Mouse (Mus musculus) MEL (cell line): Measurements from ENCODE around the gene AU040320. TPM values are rescaled to one million over a fixed set of nuclear protein-coding genes. Genes with fewer than 3 reads are reported as not detected.

Source experiments
- DNase-seq: peaks from one replicate; pipeline ENCODE4 v3.0.0; 2011; ENCODE audit warnings: low read depth, low spot score
- H3K27ac ChIP-seq: 2 replicates; pipeline ENCODE4 v1.5.1; 2012; ENCODE audit warnings: low read depth, mild to moderate bottlenecking, control low read depth, low read length, moderate library complexity; ENCODE audit not compliant: control insufficient read depth
- H3K27me3 ChIP-seq, 2 experiments: fragments of 150-350 bp in 1 of 2; sonication (generic) in 1 of 2; 2 replicates each; pipeline ENCODE4 v1.6.1; 2012; ENCODE audit warnings: low read length in 2 of 2, mild to moderate bottlenecking in 2 of 2, improper control_type of control experiment in 1 of 2, moderate library complexity in 1 of 2; ENCODE audit not compliant: insufficient read depth in 2 of 2, control insufficient read depth in 1 of 2
- H3K36me3 ChIP-seq, 2 experiments: 2 replicates each; pipeline ENCODE4 v1.6.1; 2012 to 2014; ENCODE audit warnings: low read length in 2 of 2, improper control_type of control experiment in 1 of 2, inconsistent platforms in 1 of 2, mild to moderate bottlenecking in 1 of 2; ENCODE audit not compliant: insufficient read depth in 2 of 2, control insufficient read depth in 1 of 2
- H3K4me1 ChIP-seq, 2 experiments: fragments of 150-350 bp in 1 of 2; sonication (generic) in 1 of 2; 2 replicates each; pipeline ENCODE4 v1.6.1; 2012; ENCODE audit warnings: low read length in 2 of 2, improper control_type of control experiment in 1 of 2, mild to moderate bottlenecking in 1 of 2; ENCODE audit not compliant: insufficient read depth in 2 of 2, control insufficient read depth in 1 of 2
- H3K4me3 ChIP-seq, 2 experiments: fragments of 150-350 bp in 1 of 2; sonication (generic) in 1 of 2; 2 replicates each; pipeline ENCODE4 v1.5.1; 2012; ENCODE audit warnings: low read depth in 2 of 2, low read length in 2 of 2, mild to moderate bottlenecking in 2 of 2, moderate library complexity in 2 of 2, control low read depth in 1 of 2, improper control_type of control experiment in 1 of 2; ENCODE audit not compliant: control insufficient read depth in 1 of 2, insufficient read depth in 1 of 2
- H3K79me2 ChIP-seq: 2 replicates; pipeline ENCODE4 v1.6.1; 2012; ENCODE audit warnings: mild to moderate bottlenecking, low read length, moderate library complexity; ENCODE audit not compliant: control insufficient read depth, poor library complexity, insufficient read depth
- H3K9ac ChIP-seq: 2 replicates; pipeline ENCODE4 v1.6.1; 2012; ENCODE audit warnings: low read depth, mild to moderate bottlenecking, control low read depth, low read length, moderate library complexity; ENCODE audit not compliant: control insufficient read depth, poor library complexity, severe bottlenecking
- H3K9me3 ChIP-seq: fragments of 150-350 bp; sonication (generic); replicated peaks from 2 replicates; pipeline ENCODE4 v1.6.1; 2012; ENCODE audit warnings: mild to moderate bottlenecking, low read length, improper control_type of control experiment, moderate library complexity; ENCODE audit not compliant: insufficient read depth
- BHLHE40 ChIP-seq: IDR thresholded peaks from 2 replicates; pipeline ENCODE4 v1.6.1; 2012; ENCODE audit warnings: low read depth, mild to moderate bottlenecking, inconsistent platforms, low read length, improper control_type of control experiment, borderline replicate concordance
- CHD1 ChIP-seq: IDR thresholded peaks from 2 replicates; pipeline ENCODE4 v1.6.1; 2012; ENCODE audit warnings: low read depth, mild to moderate bottlenecking, inconsistent platforms, low read length, improper control_type of control experiment
- CTCF ChIP-seq, 3 experiments: IDR thresholded peaks in 2 of 3; conservative IDR thresholded peaks in 1 of 3; 2 replicates each; pipeline ENCODE4 v1.5.1; 2011 to 2012; ENCODE audit warnings: low read length in 3 of 3, low read depth in 2 of 3, mild to moderate bottlenecking in 2 of 3, improper control_type of control experiment in 1 of 3, inconsistent platforms in 1 of 3, mixed read lengths in 1 of 3, moderate library complexity in 1 of 3; ENCODE audit not compliant: control insufficient read depth in 1 of 3, insufficient read depth in 1 of 3, poor library complexity in 1 of 3, severe bottlenecking in 1 of 3
- E2F4 ChIP-seq: IDR thresholded peaks from 2 replicates; pipeline ENCODE4 v1.6.1; 2011; ENCODE audit warnings: low read depth, low read length, improper control_type of control experiment, borderline replicate concordance
- ELF1 ChIP-seq: IDR thresholded peaks from 2 replicates; pipeline ENCODE4 v1.6.1; 2014; ENCODE audit warnings: low read depth, mild to moderate bottlenecking, inconsistent platforms, low read length, improper control_type of control experiment, moderate library complexity
- ETS1 ChIP-seq: IDR thresholded peaks from 2 replicates; pipeline ENCODE4 v1.6.1; 2012; ENCODE audit warnings: low read depth, mild to moderate bottlenecking, inconsistent platforms, low read length, improper control_type of control experiment, moderate library complexity
- GABPA ChIP-seq: IDR thresholded peaks from 2 replicates; pipeline ENCODE4 v1.6.1; 2012; ENCODE audit warnings: low read depth, mild to moderate bottlenecking, inconsistent platforms, low read length, improper control_type of control experiment, moderate library complexity
- GATA1 ChIP-seq: IDR thresholded peaks from 2 replicates; pipeline ENCODE4 v1.6.1; 2011; ENCODE audit warnings: low read depth, low read length, improper control_type of control experiment
- HCFC1 ChIP-seq: IDR thresholded peaks from 2 replicates; pipeline ENCODE4 v1.6.1; 2012; ENCODE audit warnings: low read depth, mild to moderate bottlenecking, inconsistent platforms, low read length, improper control_type of control experiment, moderate library complexity
- JUND ChIP-seq: IDR thresholded peaks from 2 replicates; pipeline ENCODE4 v1.6.1; 2011; ENCODE audit warnings: low read depth, mild to moderate bottlenecking, improper control_type of control experiment, low read length
- MAX ChIP-seq: IDR thresholded peaks from 2 replicates; pipeline ENCODE4 v1.6.1; 2011; ENCODE audit warnings: low read length, improper control_type of control experiment
- MXI1 ChIP-seq: IDR thresholded peaks from 2 replicates; pipeline ENCODE4 v1.6.1; 2011; ENCODE audit warnings: mild to moderate bottlenecking, low read depth, low read length, improper control_type of control experiment
- MYB ChIP-seq: IDR thresholded peaks from 2 replicates; pipeline ENCODE4 v1.6.1; 2011; ENCODE audit warnings: mild to moderate bottlenecking, low read depth, low read length, improper control_type of control experiment
- MYC ChIP-seq: IDR thresholded peaks from 2 replicates; pipeline ENCODE4 v1.6.1; 2011; ENCODE audit warnings: low read depth, mild to moderate bottlenecking, low read length, improper control_type of control experiment, moderate library complexity
- NRF1 ChIP-seq: IDR thresholded peaks from 2 replicates; pipeline ENCODE4 v1.6.1; 2014; ENCODE audit warnings: low read depth, mild to moderate bottlenecking, inconsistent platforms, low read length, improper control_type of control experiment, moderate library complexity; ENCODE audit not compliant: poor library complexity, insufficient read depth, severe bottlenecking
- POLR2A ChIP-seq, 2 experiments: IDR thresholded peaks; 2 replicates each; pipeline ENCODE4 v1.6.1; 2011 to 2012; ENCODE audit warnings: low read length in 2 of 2, mild to moderate bottlenecking in 2 of 2, control low read depth in 1 of 2, improper control_type of control experiment in 1 of 2, low read depth in 1 of 2, moderate library complexity in 1 of 2; ENCODE audit not compliant: control insufficient read depth in 1 of 2, insufficient read depth in 1 of 2, poor library complexity in 1 of 2
- POLR2AphosphoS2 ChIP-seq: IDR thresholded peaks from 2 replicates; pipeline ENCODE4 v1.6.1; 2011; ENCODE audit warnings: low read length, improper control_type of control experiment
- POLR2AphosphoS5 ChIP-seq: IDR thresholded peaks from 2 replicates; pipeline ENCODE4 v1.6.1; 2012; ENCODE audit warnings: low read depth, borderline replicate concordance, mild to moderate bottlenecking, inconsistent platforms, low read length, moderate library complexity, mixed read lengths
- RAD21 ChIP-seq: IDR thresholded peaks from 2 replicates; pipeline ENCODE4 v1.6.1; 2011; ENCODE audit warnings: mild to moderate bottlenecking, low read depth, low read length, improper control_type of control experiment
- SIN3A ChIP-seq: IDR thresholded peaks from 2 replicates; pipeline ENCODE4 v1.6.1; 2012; ENCODE audit warnings: low read length, improper control_type of control experiment, inconsistent platforms
- TAL1 ChIP-seq: IDR thresholded peaks from 2 replicates; pipeline ENCODE4 v1.6.1; 2012; ENCODE audit warnings: mild to moderate bottlenecking, inconsistent platforms, low read length, moderate library complexity, mixed read lengths
- TBP ChIP-seq: IDR thresholded peaks from 2 replicates; pipeline ENCODE4 v1.8.0; 2011; ENCODE audit warnings: low read depth, low read length, improper control_type of control experiment
- USF1 ChIP-seq: IDR thresholded peaks from 2 replicates; pipeline ENCODE4 v1.6.1; 2014; ENCODE audit warnings: low read depth, mild to moderate bottlenecking, inconsistent platforms, low read length, improper control_type of control experiment, moderate library complexity
- USF2 ChIP-seq, 2 experiments: IDR thresholded peaks; 2 replicates each; pipeline ENCODE4 v1.6.1; 2011 to 2012; ENCODE audit warnings: improper control_type of control experiment in 2 of 2, low read length in 2 of 2, borderline replicate concordance in 1 of 2, inconsistent platforms in 1 of 2, low read depth in 1 of 2, mild to moderate bottlenecking in 1 of 2; ENCODE audit not compliant: insufficient read depth in 1 of 2
- ZMIZ1 ChIP-seq: IDR thresholded peaks from 2 replicates; pipeline ENCODE4 v1.6.1; 2012; ENCODE audit warnings: low read depth, mild to moderate bottlenecking, inconsistent platforms, low read length, improper control_type of control experiment, moderate library complexity
- ZNF384 ChIP-seq: IDR thresholded peaks from 2 replicates; pipeline ENCODE4 v1.6.1; 2012; ENCODE audit warnings: low read depth, mild to moderate bottlenecking, inconsistent platforms, low read length, improper control_type of control experiment
- polyA plus RNA-seq, 2 experiments: library from polyadenylated mRNA; stranded (reverse) in 1 of 2; unstranded in 1 of 2; fragments of >175 nt in 1 of 2; fragments of >200 nt in 1 of 2; gene quantifications; 2 replicates each; pipeline versions ENCODE4 v1.2.1 to v1.2.4; 2012; ENCODE audit warnings: low replicate concordance in 2 of 2, low read depth in 1 of 2; ENCODE audit not compliant: insufficient read length in 2 of 2, insufficient read depth in 1 of 2, missing spikeins in 1 of 2
- total RNA-seq: library from RNA; depleted of rRNA; stranded (reverse); fragments of 300-350 nt; gene quantifications from 2 replicates; pipeline ENCODE4 v1.2.3, GENCODE M21; 2012

Gene AU040320
- total and polyA plus RNA-seq, 3 experiments, result 10.2 to 17.1 TPM; not detected in 1

DNA sequence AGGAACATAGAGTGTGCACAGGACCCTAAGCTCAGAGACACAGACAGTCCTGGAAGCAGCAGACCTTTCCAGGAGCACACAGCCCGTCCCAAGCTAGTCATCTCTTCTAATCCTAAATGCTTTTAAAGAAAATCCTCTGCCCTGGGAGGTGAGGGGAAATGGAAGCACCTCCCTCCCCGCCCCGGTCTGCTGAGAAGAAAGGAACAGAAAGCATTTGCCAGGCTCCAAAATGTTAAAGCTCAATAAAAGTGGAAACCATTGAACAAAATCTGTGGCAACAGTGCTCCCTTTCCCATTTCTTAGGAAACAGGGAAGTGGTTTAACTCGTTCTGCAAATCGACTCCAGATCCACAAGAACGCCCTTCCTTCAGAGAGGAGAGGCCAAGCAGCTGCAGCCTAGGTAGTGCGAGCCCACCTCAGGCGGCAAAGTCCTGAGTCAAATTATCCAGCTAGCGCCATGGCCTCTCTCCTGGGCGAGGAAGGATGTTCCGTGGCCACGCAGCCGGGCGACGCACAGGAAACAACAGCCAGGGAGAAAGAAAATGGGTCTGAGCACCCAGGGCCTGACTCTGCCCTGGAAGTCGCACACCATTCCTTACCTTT, 19.2 kb upstream of the AU040320 start:
- Histone ChIP-seq H3K9me3 (no peaks in the 10 kb centered on the region), H3K9ac (no peak overlapping the region), H3K36me3 (no peaks in the 10 kb centered on the region), H3K4me1 (no peaks in the 10 kb centered on the region), H3K79me2 (no peaks in the 10 kb centered on the region), H3K27ac (no peak overlapping the region), H3K4me3 (no peak overlapping the region), H3K27me3 (no peaks in the 10 kb centered on the region)
- TF ChIP-seq SIN3A, result no peak
- TF ChIP-seq CHD1, result no peak
- no peak for TF ChIP-seq ELF1
- TF ChIP-seq HCFC1, result no peak
- no peak for TF ChIP-seq JUND
- no peak for TF ChIP-seq GATA1
- no peak for TF ChIP-seq BHLHE40
- no peak for TF ChIP-seq MXI1
- no peak for TF ChIP-seq ZNF384
- no peak for TF ChIP-seq TBP
- TF ChIP-seq USF1, result no peak
- TF ChIP-seq NRF1, result no peak
- no peak for TF ChIP-seq POLR2AphosphoS5
- no peak for TF ChIP-seq POLR2A (IDR thresholded peaks at IDR 0.05; ENCODE audit: control insufficient read depth in 1 of 2, insufficient read depth in 1 of 2, low read depth in 1 of 2, low read length in 2 of 2, poor library complexity in 1 of 2)
- TF ChIP-seq TAL1, result no peak
- no peak for TF ChIP-seq MAX
- TF ChIP-seq ETS1, result no peak
- TF ChIP-seq MYC, result no peak
- TF ChIP-seq RAD21, result no peak
- TF ChIP-seq E2F4, result no peak
- no peak for DNase-seq

DNA sequence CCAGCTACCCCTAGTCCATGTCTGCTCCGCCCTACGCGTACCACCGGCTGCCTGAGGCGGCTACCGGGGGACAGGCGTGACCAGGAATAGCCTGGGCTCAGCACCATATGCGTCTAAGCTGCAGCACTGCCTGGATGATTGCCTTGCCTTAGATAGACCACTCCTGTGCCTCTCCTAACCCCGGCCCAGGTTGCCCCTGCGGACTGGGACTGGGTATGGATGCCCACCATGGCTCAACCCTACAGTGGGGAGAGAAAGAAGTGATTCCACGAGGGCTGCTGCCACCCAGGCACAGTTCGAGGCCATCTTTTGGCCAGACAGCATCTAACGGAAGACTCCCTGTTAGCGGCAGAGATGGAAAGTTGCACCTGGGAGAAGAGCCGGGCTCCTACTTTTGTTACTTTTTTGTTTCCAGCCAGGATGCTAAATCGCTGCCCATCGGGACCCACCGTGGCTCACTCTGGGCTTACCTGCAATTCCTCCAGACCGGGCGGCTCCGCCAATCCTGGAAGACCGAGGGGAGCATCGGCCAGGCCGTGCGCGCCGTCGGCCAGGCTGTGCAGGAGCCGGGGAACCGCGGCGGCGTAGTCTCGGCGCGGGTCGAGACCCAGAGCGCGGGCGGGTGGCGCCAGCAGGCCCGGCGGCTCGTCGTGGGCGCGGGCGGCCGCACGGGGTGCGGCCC, 18.5 kb upstream of the AU040320 start:
- H3K27ac ChIP-seq, result no peak overlapping the region
- H3K27me3 ChIP-seq, result no peaks in the 10 kb centered on the region
- no peak for TF ChIP-seq JUND
- TF ChIP-seq POLR2AphosphoS2, result no peak
- TF ChIP-seq MYB, result no peak
- no peak for TF ChIP-seq MAX
- no peak for TF ChIP-seq TAL1
- no peak for TF ChIP-seq ZMIZ1
- TF ChIP-seq SIN3A, result no peak
- no peak for TF ChIP-seq ETS1
- TF ChIP-seq HCFC1, result no peak
- no peak for TF ChIP-seq CHD1
- TF ChIP-seq E2F4, result no peak
- no peak for TF ChIP-seq POLR2AphosphoS5
- TF ChIP-seq ELF1, result no peak
- TF ChIP-seq CTCF (IDR thresholded peaks at IDR 0.05 in 2 of 3, conservative IDR thresholded peaks at IDR 0.05 in 1 of 3; ENCODE audit: control insufficient read depth in 1 of 3, insufficient read depth in 1 of 3, low read depth in 2 of 3, low read length in 3 of 3, poor library complexity in 1 of 3, severe bottlenecking in 1 of 3), result no peak
- no peak for TF ChIP-seq USF2 (IDR thresholded peaks at IDR 0.05; ENCODE audit: borderline replicate concordance in 1 of 2, insufficient read depth in 1 of 2, low read depth in 1 of 2, low read length in 2 of 2)
- no peak for TF ChIP-seq NRF1
- TF ChIP-seq GABPA, result no peak
- no peak overlapping the region for H3K9ac ChIP-seq
- H3K79me2 ChIP-seq, result no peaks in the 10 kb centered on the region
- no peak for DNase-seq
- H3K36me3 ChIP-seq, result no peaks in the 10 kb centered on the region
- no peaks in the 10 kb centered on the region for H3K4me1 ChIP-seq
- H3K4me3 ChIP-seq, result no peak overlapping the region
- H3K9me3 ChIP-seq, result no peaks in the 10 kb centered on the region
